Mouse (Mus musculus) neural tube, postnatal 0 days (tissue): ENCODE data around the gene Olfr1176. TPM values are rescaled to one million over a fixed set of nuclear protein-coding genes. Genes with fewer than 3 reads are reported as not detected.

Experiments used
- polyA plus RNA-seq: library from polyadenylated mRNA; unstranded; fragments of >200 nt; fragmentation: Nextera tagmentation; extraction: Ambion mirVana; gene quantifications from 2 replicates; pipeline ENCODE4 v1.2.1, GENCODE M21; 2015

Olfr1176 gene
- not detected in 2 replicates for polyA plus RNA-seq

GRCm38 (mm10) chr2:88336421-88336820 is at the start of gene Olfr1176:
Gene Olfr1176 (plus strand): TSS chr2:88336721.

GRCm38 (mm10) chr2:88315035-88315434 is 21.5 kb upstream of the Olfr1176 start, which contains the start of gene Olfr1174-ps:
Gene Olfr1174-ps (minus strand): TSS chr2:88315135.

DNA sequence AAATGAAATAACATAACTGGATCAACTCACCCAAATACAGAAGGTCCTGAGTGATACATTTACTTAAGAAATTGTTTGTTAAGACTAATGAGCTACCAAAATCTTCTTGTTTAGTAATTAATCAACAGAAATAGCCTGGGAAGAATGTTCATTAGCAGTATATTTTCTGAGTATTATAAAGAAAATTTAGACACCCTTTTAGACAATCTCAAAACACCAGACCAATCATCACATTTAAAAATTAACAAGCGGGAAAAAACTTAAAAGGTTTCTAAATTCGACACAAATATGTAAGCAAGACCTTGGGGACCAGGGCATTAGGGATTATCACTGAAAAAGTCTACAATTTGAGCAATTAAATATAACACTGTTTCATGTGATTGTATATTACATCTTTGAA is 9.4 kb upstream of the Olfr1176 start, which contains the start of gene Olfr1175-ps:
Olfr1175-ps (minus strand) TSS at position 101 of the 400 bp plus-strand sequence.

GRCm38 (mm10) chr2:88346392-88346791 is 9.9 kb downstream of the Olfr1176 start, which contains the start of gene Olfr1177-ps:
Gene Olfr1177-ps (minus strand): TSS chr2:88346492.

DNA sequence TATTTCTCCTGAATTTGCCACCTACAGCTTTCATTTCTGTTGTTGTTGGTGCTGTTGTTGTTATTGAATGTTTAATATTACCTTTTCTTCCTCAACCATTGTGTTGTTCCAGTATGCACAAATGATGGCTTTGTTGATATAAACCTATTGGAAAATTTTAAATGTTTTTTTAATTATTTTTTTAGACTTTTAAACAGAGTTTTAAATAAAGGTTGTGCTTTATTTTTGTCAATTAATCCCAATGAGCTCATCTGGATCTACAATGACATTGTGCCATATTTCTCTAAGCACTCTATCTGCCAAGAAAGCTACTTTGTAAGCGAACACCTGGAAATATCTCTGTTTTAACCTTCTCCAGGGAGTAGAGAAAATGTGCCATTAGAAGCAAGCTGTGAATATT is 50.2 kb downstream of the Olfr1176 start, which contains the start of gene Olfr1178:
Olfr1178 (plus strand) TSS at position 301 of the 400 bp plus-strand sequence.

Other genes starting within 250 kb of the Olfr1176 start
- not detected in 2 replicates for gene Olfr1164, start 242.8 kb upstream of the Olfr1176 start, polyA plus RNA-seq
- not detected in 2 replicates for gene Olfr1166, start 208.4 kb upstream of the Olfr1176 start, polyA plus RNA-seq
- gene Olfr1167, start 181.5 kb upstream of the Olfr1176 start, polyA plus RNA-seq, result not detected in 2 replicates
- gene Olfr1168, start 154.8 kb upstream of the Olfr1176 start, polyA plus RNA-seq, result not detected in 2 replicates
- gene Olfr1170, start 108.4 kb upstream of the Olfr1176 start, polyA plus RNA-seq, result not detected in 2 replicates
- gene Olfr1173, start 56.8 kb upstream of the Olfr1176 start, polyA plus RNA-seq, result not detected in 2 replicates
- gene Olfr1174-ps, start 21.6 kb upstream of the Olfr1176 start, polyA plus RNA-seq, result not detected in 2 replicates
- not detected in 2 replicates for gene Olfr1175-ps, start 9.5 kb upstream of the Olfr1176 start, polyA plus RNA-seq
- gene Olfr1177-ps, start 9.8 kb downstream of the Olfr1176 start, polyA plus RNA-seq, result not detected in 2 replicates
- not detected in 2 replicates for gene Olfr1178, start 50.3 kb downstream of the Olfr1176 start, polyA plus RNA-seq
- not detected in 2 replicates for gene Olfr1179, start 69.7 kb downstream of the Olfr1176 start, polyA plus RNA-seq
- gene Olfr1180, start 82.4 kb downstream of the Olfr1176 start, polyA plus RNA-seq, result not detected in 2 replicates
- gene Olfr1181, start 89.5 kb downstream of the Olfr1176 start, polyA plus RNA-seq, result not detected in 2 replicates
- not detected in 2 replicates for gene Gm13757, start 112.4 kb downstream of the Olfr1176 start, polyA plus RNA-seq
- gene Olfr1183, start 118.1 kb downstream of the Olfr1176 start, polyA plus RNA-seq, result not detected in 2 replicates
- not detected in 2 replicates for gene Olfr1184, start 146.9 kb downstream of the Olfr1176 start, polyA plus RNA-seq
- not detected in 2 replicates for gene Olfr1185-ps1, start 156.6 kb downstream of the Olfr1176 start, polyA plus RNA-seq
- not detected in 2 replicates for gene Olfr1186, start 181.8 kb downstream of the Olfr1176 start, polyA plus RNA-seq
- not detected in 2 replicates for gene Olfr1188, start 220.2 kb downstream of the Olfr1176 start, polyA plus RNA-seq
- gene Olfr1189, start 249.7 kb downstream of the Olfr1176 start, polyA plus RNA-seq, result not detected in 2 replicates